Mouse (Mus musculus): ENCODE results near the gene Ung.

The Ung gene

DNA sequence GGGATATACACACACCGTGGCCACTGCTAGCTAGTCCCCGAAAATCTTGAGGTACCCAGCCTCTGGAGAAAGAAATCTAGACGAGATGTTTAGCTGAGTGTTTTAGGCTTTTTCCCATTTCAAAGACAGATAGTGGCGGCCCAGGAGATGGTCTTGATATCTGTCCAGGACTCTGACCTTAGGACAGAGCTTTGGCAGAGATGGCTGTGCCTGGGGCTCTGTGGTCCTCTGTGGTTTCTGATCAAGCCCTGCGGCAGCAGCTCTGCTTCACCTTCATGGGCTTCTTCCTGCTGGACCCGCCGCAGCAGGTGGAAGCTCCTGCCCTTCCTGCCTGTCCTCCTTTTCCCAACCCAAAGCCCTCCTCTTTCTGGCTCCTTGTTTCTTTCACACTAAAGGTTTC, 40.2 kb downstream of the Ung start:
- no peak for DNase-seq (ENCODE audit: low read depth)

DNA sequence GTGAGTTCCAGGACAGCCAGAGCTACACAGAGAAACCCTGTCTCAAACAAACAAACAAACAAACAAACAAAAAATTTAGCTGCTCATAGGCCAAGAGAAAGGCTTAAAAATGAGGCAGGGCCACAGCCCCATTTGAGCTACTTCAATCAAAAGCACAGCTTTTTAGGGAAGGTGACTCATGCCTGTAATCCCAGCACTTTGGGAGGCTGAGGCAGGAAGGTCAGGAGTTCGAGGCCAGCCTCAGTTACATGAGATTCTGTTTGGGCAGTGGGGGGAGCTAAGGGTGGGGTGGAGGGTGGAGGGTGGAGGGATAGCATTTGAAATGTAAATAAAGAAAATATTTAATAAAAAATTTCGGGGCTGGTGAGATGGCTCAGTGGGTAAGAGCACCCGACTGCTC, 42.8 kb downstream of the Ung start:
- DNase-seq (ENCODE audit: low read depth), result peak; percentile 18

DNA sequence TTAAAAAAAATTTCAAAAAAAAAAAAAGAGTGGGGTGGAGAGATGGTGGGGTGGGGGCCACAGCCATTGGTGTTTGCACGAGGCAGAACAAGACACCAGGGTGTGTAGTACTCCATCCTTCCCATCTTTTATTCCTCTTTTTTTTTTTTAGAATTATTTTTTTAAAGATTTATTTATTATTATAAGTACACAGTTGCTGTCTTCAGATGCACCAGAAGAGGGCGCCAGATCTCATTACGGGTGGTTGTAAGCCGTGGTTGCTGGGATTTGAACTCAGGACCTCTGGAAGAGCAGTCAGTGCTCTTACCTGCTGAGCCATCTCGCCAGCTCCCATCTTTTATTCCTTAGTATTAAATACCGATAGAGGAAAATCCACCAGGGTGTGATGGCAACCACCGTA, 43.3 kb downstream of the Ung start:
- DNase-seq (ENCODE audit: low read depth), result no peak

DNA sequence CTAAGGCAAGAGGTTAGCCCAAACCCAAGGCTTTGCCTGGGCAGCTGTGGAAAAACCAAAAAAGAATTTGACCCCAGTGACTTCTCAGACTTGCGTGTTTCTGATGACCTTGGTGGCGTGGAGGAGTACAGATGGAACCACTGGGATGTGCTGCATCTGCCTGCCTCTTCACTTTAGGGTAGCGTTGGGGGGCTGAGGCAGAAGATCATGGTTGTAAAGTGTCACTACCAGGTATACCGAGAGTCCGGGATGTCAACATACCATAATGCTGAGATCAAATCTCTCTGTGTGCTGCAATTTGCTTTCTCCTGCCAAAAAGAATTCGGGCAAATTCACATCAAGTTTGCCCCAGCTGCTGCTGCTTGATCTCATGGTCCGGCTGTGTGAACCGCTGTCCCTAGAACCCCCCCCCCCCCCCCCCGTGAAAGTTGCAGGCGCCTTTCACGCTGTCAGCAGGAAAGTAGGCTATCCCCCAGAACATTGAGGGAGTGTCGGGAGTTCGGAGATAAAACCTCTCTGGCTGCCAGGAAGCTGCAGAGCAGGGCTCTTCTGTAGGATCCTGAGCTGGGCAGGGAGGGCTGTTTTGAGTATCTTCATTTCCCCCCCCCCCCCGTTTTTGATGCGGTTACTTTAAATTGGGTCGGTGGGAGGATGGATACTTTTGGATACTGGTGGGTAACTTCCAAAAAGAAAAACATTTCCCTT, 43.8 kb downstream of the Ung start:
- DNase-seq (ENCODE audit: low read depth), result no peak

DNA sequence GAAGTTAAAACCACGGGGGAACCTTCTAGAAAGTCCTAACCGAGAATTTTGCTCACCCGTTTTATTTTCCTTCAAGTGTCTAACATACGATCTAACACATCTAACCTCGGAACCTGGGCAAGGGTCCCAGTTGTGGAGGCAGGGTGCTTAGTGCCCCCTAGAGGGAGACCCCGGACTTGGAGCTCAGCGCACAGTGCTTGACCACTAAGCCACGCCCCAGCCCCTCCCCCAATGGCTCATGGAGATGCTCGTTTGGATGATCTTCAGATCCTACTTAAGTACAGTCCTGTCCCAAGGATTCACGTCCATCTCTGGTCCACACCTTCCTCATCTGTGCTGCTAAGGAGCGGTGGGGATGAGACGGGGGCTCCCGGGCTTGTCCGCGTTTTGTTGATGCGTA, 44.5 kb downstream of the Ung start:
- DNase-seq (ENCODE audit: low read depth), result peak; percentile 15

DNA sequence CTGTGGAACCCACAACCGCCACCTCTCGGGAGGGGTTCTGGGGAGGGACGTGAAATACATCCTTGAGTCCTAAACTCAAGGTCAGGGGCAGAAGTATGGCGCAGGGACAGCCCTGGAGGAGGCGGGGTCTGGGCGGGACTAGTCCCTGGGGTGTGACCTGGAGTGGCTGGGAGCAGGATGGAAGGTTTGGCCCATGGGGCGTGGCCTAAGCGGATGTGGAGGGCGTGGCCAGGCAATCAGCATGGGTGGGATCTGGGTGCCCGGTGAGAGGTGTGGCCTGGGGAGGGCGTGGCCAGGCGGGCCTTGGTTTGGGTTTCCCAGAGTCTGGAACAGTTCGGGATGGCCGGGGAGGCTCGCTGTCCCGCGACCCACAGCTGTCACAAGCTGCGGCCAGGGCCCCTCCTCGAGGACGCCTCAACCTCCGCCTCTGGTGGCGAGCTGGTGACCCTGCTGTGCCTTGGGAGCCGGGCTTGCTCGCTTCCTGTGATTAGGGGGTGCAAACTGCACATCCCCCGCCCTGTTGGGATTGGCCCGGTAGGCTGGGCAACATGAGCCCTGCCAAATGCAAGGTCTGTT, 45.5 kb downstream of the Ung start:
- peak; percentile 94 for DNase-seq (ENCODE audit: low read depth)

DNA sequence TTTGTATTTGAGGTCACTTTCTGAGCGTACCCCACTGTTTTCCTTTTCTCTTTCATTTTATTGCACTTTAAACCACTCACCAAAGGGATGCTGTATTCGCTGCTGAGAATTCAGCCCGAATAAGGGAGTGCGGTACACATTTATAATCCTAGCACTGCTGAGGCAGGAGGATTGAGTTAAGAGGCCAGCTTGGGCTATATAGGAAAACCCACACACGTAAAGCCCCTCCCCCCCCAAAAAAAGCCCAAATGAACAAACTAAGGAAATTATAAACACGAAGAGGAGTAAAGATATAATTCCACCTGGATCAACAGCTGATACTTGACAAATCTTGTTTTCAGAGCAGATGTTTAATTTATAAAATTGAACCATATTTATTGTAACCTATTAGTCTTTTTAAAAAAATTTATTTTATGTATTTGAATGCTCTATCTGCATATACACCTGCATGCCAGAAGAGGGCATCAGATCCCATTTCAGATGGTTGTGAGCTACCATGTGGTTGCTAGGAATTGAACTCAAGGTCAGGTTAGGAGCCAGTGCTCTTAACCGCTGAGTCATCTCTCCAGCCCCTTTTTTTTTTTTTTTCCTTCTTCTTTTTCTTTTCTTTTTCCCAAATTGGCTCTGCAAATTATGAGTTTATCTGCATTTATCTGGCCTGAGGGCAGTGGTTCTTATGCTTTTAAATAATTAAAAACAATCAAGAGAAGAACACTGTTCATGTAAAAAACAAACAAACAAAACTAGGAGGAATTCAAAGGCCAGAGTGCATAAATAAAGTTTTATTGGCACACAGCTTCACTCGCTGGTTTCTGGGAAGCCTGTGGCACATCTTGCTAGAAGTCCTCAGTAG, 46.6 kb downstream of the Ung start:
- no peak for DNase-seq (ENCODE audit: low read depth)

DNA sequence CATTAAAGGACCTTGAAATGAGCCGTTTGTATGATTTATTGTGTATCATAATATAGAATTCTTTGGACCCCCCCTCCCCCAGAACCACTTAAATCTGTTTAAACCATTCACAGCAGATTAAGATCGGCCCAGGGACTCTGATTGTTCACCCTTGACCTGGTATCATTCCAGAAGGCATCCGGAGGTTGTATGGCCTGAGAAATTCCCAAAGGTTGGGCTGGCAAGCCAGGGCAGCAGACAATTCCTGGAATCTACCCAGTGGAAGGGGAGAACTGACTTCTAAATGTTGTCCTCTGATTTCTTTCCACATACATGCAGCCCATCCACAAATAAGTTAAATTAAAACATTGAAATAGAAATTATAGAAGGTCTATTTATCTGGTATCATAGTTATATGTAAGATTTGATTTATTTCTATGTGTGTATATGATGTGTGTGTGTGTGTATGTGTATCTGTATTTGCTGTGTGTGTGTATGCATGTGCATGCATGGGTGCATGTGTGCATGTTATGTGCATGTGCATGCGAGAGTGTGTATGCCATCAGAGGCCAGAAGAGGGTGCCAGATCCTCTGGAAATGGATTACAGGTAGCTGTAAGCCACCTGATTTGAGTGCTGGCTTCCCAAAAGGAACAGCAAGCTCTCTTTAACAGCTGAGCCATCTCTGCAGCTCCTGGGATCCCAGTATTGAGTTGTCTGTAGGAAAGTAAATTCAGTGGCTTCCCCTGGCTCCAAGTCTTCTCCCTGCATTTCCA, 48.0 kb downstream of the Ung start:
- DNase-seq (ENCODE audit: low read depth), result no peak

DNA sequence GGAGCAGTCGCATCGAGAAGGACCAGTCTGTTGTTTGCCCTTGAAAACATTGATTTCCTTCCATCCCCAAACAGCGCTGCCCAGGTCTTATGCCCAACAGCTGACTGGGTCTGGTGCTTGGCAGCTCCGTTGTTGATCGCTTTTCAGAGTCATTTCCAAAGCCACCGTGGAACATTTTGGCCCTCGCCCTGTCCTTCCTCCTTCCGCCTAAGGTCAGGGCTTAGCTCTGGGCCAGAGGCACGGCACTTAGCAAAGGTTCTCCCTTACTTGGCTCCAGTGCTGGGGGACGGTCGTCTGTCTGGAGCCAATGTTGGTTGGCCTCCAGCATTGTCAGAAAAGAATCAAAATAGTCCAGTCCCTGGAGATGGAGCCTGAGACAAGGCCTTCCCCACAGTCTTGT, 49.4 kb downstream of the Ung start:
- no peak for DNase-seq (ENCODE audit: low read depth)

DNA sequence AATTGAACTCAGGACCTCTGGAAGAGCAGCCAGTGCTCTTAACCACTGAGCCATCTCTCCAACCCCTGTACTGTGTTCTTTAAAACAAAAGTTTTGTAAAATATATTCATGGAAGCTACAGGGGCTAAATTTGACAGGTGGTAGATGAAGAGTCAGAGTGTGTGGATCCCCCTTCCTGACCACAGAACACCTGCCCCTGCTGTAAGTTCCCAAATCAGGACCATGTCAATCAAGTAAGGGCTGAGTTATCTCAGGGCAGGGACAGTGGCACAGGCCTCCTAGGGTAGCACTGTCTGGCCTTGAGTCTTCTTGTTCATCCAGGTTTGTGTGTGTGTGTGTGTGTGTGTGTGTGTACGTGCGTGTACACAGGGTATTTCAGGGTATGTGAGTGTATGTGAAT, 53.3 kb downstream of the Ung start:
- no peak for DNase-seq (ENCODE audit: low read depth)

DNA sequence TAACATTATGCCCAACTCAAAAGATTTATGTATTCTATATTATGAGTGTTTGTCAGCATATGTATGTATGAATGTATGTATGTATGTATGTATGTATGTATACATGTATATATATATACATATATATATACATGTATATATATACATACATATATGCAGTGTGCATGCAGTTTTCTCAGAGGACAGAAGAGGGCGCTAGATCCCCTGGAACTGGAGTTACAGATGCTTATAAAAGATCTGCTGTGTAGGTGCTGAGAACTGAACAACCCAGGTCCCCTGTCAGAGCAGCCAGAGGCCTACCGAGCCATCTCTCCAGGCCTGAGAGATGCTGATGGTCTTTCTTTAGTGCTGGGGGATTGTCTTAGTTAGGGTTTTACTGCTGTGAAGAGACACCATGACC, 56.9 kb downstream of the Ung start:
- DNase-seq (ENCODE audit: low read depth), result no peak

Data from fibroblast of lung, adult 2 months (primary cell).